ENCODE assay signal across 8 mouse cellular contexts in the genomic region with DNA sequence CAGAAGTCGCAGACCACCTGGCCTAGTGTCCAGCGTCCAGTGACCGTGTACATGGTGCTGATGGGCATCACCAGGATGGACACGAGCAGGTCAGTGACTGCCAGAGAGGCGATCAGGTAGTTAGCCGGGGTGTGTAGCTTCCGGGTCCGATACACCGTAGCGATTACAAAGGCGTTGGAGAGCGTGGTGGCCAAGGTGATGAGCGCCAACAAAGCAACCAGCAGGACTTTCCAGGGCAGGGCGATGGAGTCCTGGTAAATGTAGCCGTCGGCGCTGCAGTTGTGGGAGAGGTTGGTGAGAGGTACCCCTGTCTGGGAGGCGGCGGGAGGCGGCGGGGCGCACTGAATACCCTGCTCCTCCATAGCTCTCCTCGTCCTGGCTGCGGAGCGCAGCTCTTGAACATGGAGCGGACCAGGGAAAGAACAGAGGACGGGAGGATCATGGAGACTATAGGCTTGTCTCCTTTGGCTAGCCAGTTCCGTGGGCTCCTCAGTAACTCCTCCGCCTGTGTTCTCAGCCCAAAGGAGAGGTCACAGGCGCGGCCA. TPM values are rescaled to one million over a fixed set of nuclear protein-coding genes. Genes with fewer than 3 reads are reported as not detected.
DNase-seq lines count a peak whose midpoint lies in the region; ATAC-seq and TF ChIP-seq lines count a peak whose summit lies in the region.

No protein-coding gene starts in this region.

- no peaks in the 10 kb centered on the region for H3K9me3 ChIP-seq in heart, embryonic 14.5 days (ENCODE audit: control insufficient read depth, low read length)
- H3K9me3 ChIP-seq in G1E (replicated peaks), result peaks cover 11% of the 10 kb centered on the region
- no peaks in the 10 kb centered on the region for H3K9me3 ChIP-seq in forebrain, embryonic 10.5 days
- no peaks in the 10 kb centered on the region for H3K9me3 ChIP-seq in intestine, embryonic 15.5 days
- H3K9me3 ChIP-seq in midbrain, embryonic 13.5 days, result no peaks in the 10 kb centered on the region

- H3K27me3 ChIP-seq in heart, embryonic 14.5 days (ENCODE audit: control insufficient read depth, insufficient read depth, low read length), result peaks cover 35% of the 10 kb centered on the region
- peaks cover 23% of the 10 kb centered on the region for H3K27me3 ChIP-seq in G1E (ENCODE audit: insufficient read depth, low read length)
- peaks cover 52% of the 10 kb centered on the region for H3K27me3 ChIP-seq in forebrain, embryonic 10.5 days (ENCODE audit: poor library complexity, severe bottlenecking)
- H3K27me3 ChIP-seq in intestine, embryonic 15.5 days (replicated peaks), result peaks cover 34% of the 10 kb centered on the region
- H3K27me3 ChIP-seq in midbrain, embryonic 13.5 days, result peaks cover 51% of the 10 kb centered on the region

- 1% methylated on average over 31 of the region's 31 CpGs for WGBS in heart, embryonic 14.5 days
- WGBS in forebrain, embryonic 10.5 days, result under 1% methylated on average over 31 of the region's 31 CpGs
- WGBS in intestine, embryonic 15.5 days, result under 1% methylated on average over 31 of the region's 31 CpGs
- WGBS in midbrain, embryonic 13.5 days, result under 1% methylated on average over 31 of the region's 31 CpGs

- H3K36me3 ChIP-seq in heart, embryonic 14.5 days (ENCODE audit: control insufficient read depth, insufficient read depth, low read length), result no peaks in the 10 kb centered on the region
- no peaks in the 10 kb centered on the region for H3K36me3 ChIP-seq in G1E (replicated peaks)
- H3K36me3 ChIP-seq in forebrain, embryonic 10.5 days (replicated peaks), result no peaks in the 10 kb centered on the region
- no peaks in the 10 kb centered on the region for H3K36me3 ChIP-seq in intestine, embryonic 15.5 days
- H3K36me3 ChIP-seq in midbrain, embryonic 13.5 days, result no peaks in the 10 kb centered on the region

- H3K4me2 ChIP-seq in heart, embryonic 14.5 days (ENCODE audit: low read length), result peak overlapping the region; percentile 99
- peak overlapping the region; percentile 99 for H3K4me2 ChIP-seq in intestine, embryonic 15.5 days (replicated peaks)
- peak overlapping the region; percentile 98 for H3K4me2 ChIP-seq in midbrain, embryonic 13.5 days (replicated peaks)

- 0 out of 2 replicates have a peak, but pooled peaks have one; percentile 13 for ATAC-seq in heart, embryonic 14.5 days (ENCODE audit: insufficient number of reproducible peaks, insufficient read depth, low FRiP score, low read depth)
- no peak for ATAC-seq in G1E (ENCODE audit: extremely low read depth, insufficient number of reproducible peaks, low FRiP score, poor library complexity, severe bottlenecking)
- ATAC-seq in intestine, embryonic 15.5 days, result peak; percentile 20
- ATAC-seq in midbrain, embryonic 13.5 days, result peak; percentile 47
- ATAC-seq in erythroid progenitor cell, adult 5-6 weeks (replicated peaks; ENCODE audit: low FRiP score, poor library complexity, severe bottlenecking), result no peak

- H3K4me1 ChIP-seq in heart, embryonic 14.5 days (ENCODE audit: control insufficient read depth in 2 of 2, insufficient read depth in 2 of 2, low read length in 2 of 2), result peaks cover 7 to 11% of the 10 kb centered on the region in 2 experiments
- no peaks in the 10 kb centered on the region for H3K4me1 ChIP-seq in G1E (ENCODE audit: insufficient read depth, low read depth, low read length)
- H3K4me1 ChIP-seq in forebrain, embryonic 10.5 days, result peaks cover 36% of the 10 kb centered on the region
- peaks cover 6% of the 10 kb centered on the region; the same call in 1 of the 2 replicates for H3K4me1 ChIP-seq in intestine, embryonic 15.5 days (replicated peaks)
- H3K4me1 ChIP-seq in midbrain, embryonic 13.5 days (replicated peaks), result peaks cover 28% of the 10 kb centered on the region

- DNase-seq in heart, postnatal 36 days, result no peak
- no peak for DNase-seq in G1E (ENCODE audit: low spot score)
- no peak for DNase-seq in forebrain, embryonic 10.5 days (ENCODE audit: extremely low spot score, low spot score)
- DNase-seq in urinary bladder, postnatal 10 days (ENCODE audit: low spot score), result no peak

- TF ChIP-seq CTCF in G1E (IDR thresholded peaks at IDR 0.05; ENCODE audit: low read depth, low read length), result no peak

- peak overlapping the region; percentile 66 to 77 for H3K4me3 ChIP-seq in heart, embryonic 14.5 days (ENCODE audit: control insufficient read depth in 1 of 2, insufficient read depth in 1 of 2, low read depth in 1 of 2, low read length in 2 of 2)
- peak overlapping the region; percentile 14 for H3K4me3 ChIP-seq in G1E (ENCODE audit: low read depth, low read length)
- peak overlapping the region; percentile 79 for H3K4me3 ChIP-seq in forebrain, embryonic 10.5 days
- H3K4me3 ChIP-seq in intestine, embryonic 15.5 days (replicated peaks), result peak overlapping the region; percentile 65
- H3K4me3 ChIP-seq in midbrain, embryonic 13.5 days (replicated peaks), result peak overlapping the region; percentile 71

- intact Hi-C loops in heart, postnatal 36 days (cut with DNase I), result no loop called here

- H3K9ac ChIP-seq in heart, embryonic 14.5 days (ENCODE audit: low read length), result peak overlapping the region; percentile 74
- H3K9ac ChIP-seq in intestine, embryonic 15.5 days, result peak overlapping the region; percentile 58
- H3K9ac ChIP-seq in midbrain, embryonic 13.5 days (replicated peaks), result peak overlapping the region; percentile 69

- H3K27ac ChIP-seq in heart, embryonic 14.5 days (replicated peaks in 1 of 2; ENCODE audit: control insufficient read depth in 1 of 2, insufficient read depth in 1 of 2, low read depth in 2 of 2, low read length in 2 of 2), result no peak overlapping the region
- peak overlapping the region; percentile 83 for H3K27ac ChIP-seq in forebrain, embryonic 10.5 days
- no peak overlapping the region for H3K27ac ChIP-seq in intestine, embryonic 15.5 days
- H3K27ac ChIP-seq in midbrain, embryonic 13.5 days, result no peak overlapping the region

RNA-seq across cellular contexts. Expression of gene Htr1b, which starts 1.4 kb away (rescaled TPM):
- polyA plus RNA-seq in heart, embryonic 14.5 days (2014; fragmentation: Nextera tagmentation; extraction: Ambion mirVana), result 0.49 and 0.63 TPM in 2 replicates
- under 1 TPM; 0.28 to 0.51 TPM for total RNA-seq in heart, postnatal 36 days (2021)
- total RNA-seq in G1E (2014; fragmentation: Nextera tagmentation), result not detected in 2 replicates
- total RNA-seq in G1E (2017), result 0.05 TPM in 1 of 2 replicates, not detected in the other
- polyA plus RNA-seq in G1E (2012), result not detected in 2 replicates
- 0.37 and 0.46 TPM in 2 replicates for polyA plus RNA-seq in forebrain, embryonic 10.5 days (2016; fragmentation: Nextera tagmentation; extraction: Ambion mirVana)
- polyA plus RNA-seq in intestine, embryonic 15.5 days (2015; fragmentation: Nextera tagmentation; extraction: Ambion mirVana), result 0.68 and 0.92 TPM in 2 replicates
- 1.2 and 1.3 TPM in 2 replicates for polyA plus RNA-seq in midbrain, embryonic 13.5 days (2015; fragmentation: Nextera tagmentation; extraction: Ambion mirVana)
- total RNA-seq in erythroid progenitor cell, adult 5-6 weeks (2015; ENCODE audit: low replicate concordance), result not detected in 2 replicates
- not detected in 2 replicates for total RNA-seq in erythroid progenitor cell, adult 5-6 weeks (2017; ENCODE audit: low replicate concordance)

Comparison
In these comparisons a context has a peak if more than half of its experiments do, and no peak if none do; other contexts are left out.
1. ATAC-seq: peak in heart, embryonic 14.5 days (single experiment), intestine, embryonic 15.5 days (single experiment) and midbrain, embryonic 13.5 days (single experiment); none in G1E (single experiment) and erythroid progenitor cell, adult 5-6 weeks (single experiment).
2. H3K4me3 ChIP-seq: peak in every context shown above with its lines; median percentile 79 in forebrain, embryonic 10.5 days; 72 in heart, embryonic 14.5 days; 71 in midbrain, embryonic 13.5 days; 65 in intestine, embryonic 15.5 days; 14 in G1E.
3. Peak in every context shown above with its lines, with median percentiles within 50 percentile points of each other: H3K4me2 ChIP-seq and H3K9ac ChIP-seq.